Mouse (Mus musculus): ENCODE results near the gene Akap8. TPM values are rescaled to one million over a fixed set of nuclear protein-coding genes. Genes with fewer than 3 reads are reported as not detected.

Akap8 gene
- total and polyA plus RNA-seq, 3 experiments: 77.9 to 127 (median 101) TPM

DNA sequence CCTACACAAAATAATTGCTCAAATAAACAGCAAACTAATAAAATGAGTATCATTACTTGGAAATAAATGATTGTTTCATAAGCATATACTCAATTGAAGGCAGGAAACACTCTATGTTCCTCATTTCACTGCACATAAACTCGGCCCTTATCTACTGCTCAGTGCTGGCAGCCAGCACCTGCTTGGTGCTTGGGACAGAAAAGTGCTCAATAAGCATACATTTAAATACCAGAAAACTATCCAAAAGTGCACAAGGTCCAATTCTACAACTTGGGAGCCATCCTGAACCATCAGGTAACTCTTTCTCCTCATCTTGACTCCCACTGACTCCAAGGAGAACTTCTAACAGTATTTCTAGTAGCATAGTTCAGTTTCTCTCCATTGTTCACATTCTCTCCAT, 53.4 kb downstream of the Akap8 start:
- Histone ChIP-seq H3K36me3 (ENCODE audit: control insufficient read depth in 1 of 2, insufficient read depth in 2 of 2, low read length in 2 of 2) (peaks cover 18 to 40% of the 10 kb centered on the region in 2 experiments), H3K4me1 (ENCODE audit: control insufficient read depth in 1 of 2, insufficient read depth in 2 of 2, low read length in 2 of 2) (peaks cover 20 to 26% of the 10 kb centered on the region in 2 experiments), H3K27me3 (ENCODE audit: control insufficient read depth in 1 of 2, insufficient read depth in 2 of 2, low read length in 2 of 2) (no peaks in the 10 kb centered on the region), H3K79me2 (ENCODE audit: control insufficient read depth, insufficient read depth, low read length, poor library complexity) (peaks cover 78% of the 10 kb centered on the region), H3K9me3 (replicated peaks; ENCODE audit: insufficient read depth, low read length) (no peaks in the 10 kb centered on the region), H3K27ac (ENCODE audit: control insufficient read depth, low read depth, low read length) (peak overlapping the region; percentile 47), H3K9ac (ENCODE audit: control insufficient read depth, low read depth, low read length, poor library complexity, severe bottlenecking) (no peak overlapping the region), H3K4me3 (ENCODE audit: control insufficient read depth in 1 of 2, insufficient read depth in 1 of 2, low read depth in 2 of 2, low read length in 2 of 2) (no peak overlapping the region)
- peak; percentile 85 for DNase-seq (ENCODE audit: low read depth, low spot score)
- TF ChIP-seq EP300 (IDR thresholded peaks at IDR 0.05; ENCODE audit: low read depth in 1 of 2, low read length in 2 of 2): peak in 1 of 2 experiments; percentile 51; a peak in 2 of 4 replicates
- TF ChIP-seq TBP (IDR thresholded peaks at IDR 0.05; ENCODE audit: low read depth, low read length): no peak
- peak; percentile 23; the same call in 1 of the 2 replicates for TF ChIP-seq MXI1 (IDR thresholded peaks at IDR 0.05; ENCODE audit: low read depth, low read length)
- no peak for TF ChIP-seq SMC3 (IDR thresholded peaks at IDR 0.05; ENCODE audit: low read depth, low read length)
- no peak for TF ChIP-seq BHLHE40 (IDR thresholded peaks at IDR 0.05; ENCODE audit: borderline replicate concordance, low read depth, low read length)
- peak; percentile 85 for TF ChIP-seq GATA1 (IDR thresholded peaks at IDR 0.05; ENCODE audit: low read depth, low read length)
- 0 out of 2 replicates have a peak, but pooled peaks have one; percentile 51 for TF ChIP-seq MAFK (IDR thresholded peaks at IDR 0.05; ENCODE audit: borderline replicate concordance, low read depth, low read length)
- peak; percentile 65 for TF ChIP-seq ETS1 (IDR thresholded peaks at IDR 0.05; ENCODE audit: low read depth, low read length)
- TF ChIP-seq SIN3A (IDR thresholded peaks at IDR 0.05; ENCODE audit: low read length): 0 out of 2 replicates have a peak, but pooled peaks have one; percentile 34
- peak; percentile 50 for TF ChIP-seq TAL1 (IDR thresholded peaks at IDR 0.05; ENCODE audit: low read length)
- no peak for TF ChIP-seq ZNF384 (IDR thresholded peaks at IDR 0.05; ENCODE audit: low read depth, low read length)

DNA sequence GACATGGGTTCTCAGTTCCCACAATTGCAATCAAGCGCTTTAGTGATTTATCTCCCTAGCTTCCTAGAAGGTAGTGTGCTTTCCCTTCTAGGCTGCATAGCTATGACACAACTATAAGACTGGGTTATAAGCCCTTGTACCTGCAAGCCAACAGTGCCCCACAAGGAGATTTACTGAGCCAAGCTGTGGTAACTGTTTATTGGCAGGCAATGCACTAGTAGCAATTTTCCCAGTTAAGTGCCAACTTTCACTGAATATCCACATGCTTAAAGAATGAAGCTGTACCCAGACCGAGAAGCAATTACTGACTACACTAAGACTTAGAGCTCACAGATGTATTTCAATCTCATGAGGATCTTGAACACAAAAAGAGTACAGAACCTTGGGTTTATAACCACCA, 57.4 kb downstream of the Akap8 start:
- H3K27me3 ChIP-seq (ENCODE audit: control insufficient read depth in 1 of 2, insufficient read depth in 2 of 2, low read length in 2 of 2): no peaks in the 10 kb centered on the region
- DNase-seq (ENCODE audit: low read depth, low spot score): no peak
- peaks cover 16% of the 10 kb centered on the region in 2 experiments for H3K4me1 ChIP-seq (ENCODE audit: control insufficient read depth in 1 of 2, insufficient read depth in 2 of 2, low read length in 2 of 2)
- H3K9ac ChIP-seq (ENCODE audit: control insufficient read depth, low read depth, low read length, poor library complexity, severe bottlenecking): no peak overlapping the region
- peaks cover 78% of the 10 kb centered on the region for H3K79me2 ChIP-seq (ENCODE audit: control insufficient read depth, insufficient read depth, low read length, poor library complexity)
- no peak for TF ChIP-seq ZNF384 (IDR thresholded peaks at IDR 0.05; ENCODE audit: low read depth, low read length)
- no peak for TF ChIP-seq MAFK (IDR thresholded peaks at IDR 0.05; ENCODE audit: borderline replicate concordance, low read depth, low read length)
- TF ChIP-seq USF2 (IDR thresholded peaks at IDR 0.05; ENCODE audit: borderline replicate concordance in 1 of 2, insufficient read depth in 1 of 2, low read depth in 1 of 2, low read length in 2 of 2): no peak
- no peak for TF ChIP-seq UBTF (IDR thresholded peaks at IDR 0.05; ENCODE audit: borderline replicate concordance, insufficient read depth, low read depth, low read length)
- no peak for TF ChIP-seq MYB (IDR thresholded peaks at IDR 0.05; ENCODE audit: low read depth, low read length)
- no peak for TF ChIP-seq TBP (IDR thresholded peaks at IDR 0.05; ENCODE audit: low read depth, low read length)
- TF ChIP-seq ZC3H11A (IDR thresholded peaks at IDR 0.05; ENCODE audit: low read depth, low read length): no peak
- TF ChIP-seq KAT2A (conservative IDR thresholded peaks at IDR 0.05; ENCODE audit: low read depth, low read length): no peak
- TF ChIP-seq E2F4 (IDR thresholded peaks at IDR 0.05; ENCODE audit: borderline replicate concordance, low read depth, low read length): no peak
- TF ChIP-seq CTCF (IDR thresholded peaks at IDR 0.05 in 2 of 3, conservative IDR thresholded peaks at IDR 0.05 in 1 of 3; ENCODE audit: control insufficient read depth in 1 of 3, insufficient read depth in 1 of 3, low read depth in 2 of 3, low read length in 3 of 3, poor library complexity in 1 of 3, severe bottlenecking in 1 of 3): no peak
- H3K9me3 ChIP-seq (replicated peaks; ENCODE audit: insufficient read depth, low read length): no peaks in the 10 kb centered on the region
- no peak overlapping the region for H3K4me3 ChIP-seq (ENCODE audit: control insufficient read depth in 1 of 2, insufficient read depth in 1 of 2, low read depth in 2 of 2, low read length in 2 of 2)
- H3K27ac ChIP-seq (ENCODE audit: control insufficient read depth, low read depth, low read length): no peak overlapping the region
- H3K36me3 ChIP-seq (ENCODE audit: control insufficient read depth in 1 of 2, insufficient read depth in 2 of 2, low read length in 2 of 2): peaks cover 11 to 21% of the 10 kb centered on the region in 2 experiments
